Mouse (Mus musculus): ENCODE measurements around the gene Slc27a2. TPM values are rescaled to one million over a fixed set of nuclear protein-coding genes. Genes with fewer than 3 reads are reported as not detected.
A peak's percentile ranks its signal among the peaks of the same experiment; 100 is the strongest.

Gene Slc27a2
- total RNA-seq, 2 experiments from 2014 or later = 0.72 to 4.3 TPM

GRCm38 (mm10) chr2:126551244-126551890, 840 bp upstream of the Slc27a2 start:
- intact Hi-C loops (cut with DNase I) = no loop called here
- no peak for DNase-seq

DNA sequence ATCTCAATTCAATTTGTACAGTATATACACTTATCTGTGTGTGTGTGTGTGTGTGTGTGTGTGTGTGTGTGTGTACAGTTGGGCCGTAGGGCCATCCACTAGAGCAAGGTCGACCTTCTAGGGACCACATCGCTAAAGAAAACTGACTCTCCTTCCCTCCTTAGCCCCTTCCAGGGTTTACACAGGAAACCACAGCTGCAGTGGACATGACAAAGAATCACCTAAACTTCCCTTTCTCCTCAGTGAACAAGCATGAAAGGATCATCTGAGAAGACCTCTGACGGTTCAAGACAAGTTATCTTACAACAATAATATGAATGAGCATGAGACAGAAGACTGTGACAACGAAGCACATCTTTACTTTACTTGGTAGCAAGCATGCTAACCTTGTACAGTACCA, 311 bp upstream of the Slc27a2 start:
- no peak for DNase-seq
- intact Hi-C loops (cut with DNase I) = no loop called here

GRCm38 (mm10) chr2:126553291-126553639, 1.1 kb downstream of the Slc27a2 start:
- intact Hi-C loops (cut with DNase I) = no loop called here
- DNase-seq = no peak

- intact Hi-C loops (cut with DNase I) = no loop called here
- DNase-seq = no peak
Observed at GRCm38 (mm10) chr2:126555533-126555932, 3.3 kb downstream of the Slc27a2 start.

- intact Hi-C loops (cut with DNase I) = no loop called here
- DNase-seq = no peak
Observed at GRCm38 (mm10) chr2:126560094-126560493, 7.9 kb downstream of the Slc27a2 start.

DNA sequence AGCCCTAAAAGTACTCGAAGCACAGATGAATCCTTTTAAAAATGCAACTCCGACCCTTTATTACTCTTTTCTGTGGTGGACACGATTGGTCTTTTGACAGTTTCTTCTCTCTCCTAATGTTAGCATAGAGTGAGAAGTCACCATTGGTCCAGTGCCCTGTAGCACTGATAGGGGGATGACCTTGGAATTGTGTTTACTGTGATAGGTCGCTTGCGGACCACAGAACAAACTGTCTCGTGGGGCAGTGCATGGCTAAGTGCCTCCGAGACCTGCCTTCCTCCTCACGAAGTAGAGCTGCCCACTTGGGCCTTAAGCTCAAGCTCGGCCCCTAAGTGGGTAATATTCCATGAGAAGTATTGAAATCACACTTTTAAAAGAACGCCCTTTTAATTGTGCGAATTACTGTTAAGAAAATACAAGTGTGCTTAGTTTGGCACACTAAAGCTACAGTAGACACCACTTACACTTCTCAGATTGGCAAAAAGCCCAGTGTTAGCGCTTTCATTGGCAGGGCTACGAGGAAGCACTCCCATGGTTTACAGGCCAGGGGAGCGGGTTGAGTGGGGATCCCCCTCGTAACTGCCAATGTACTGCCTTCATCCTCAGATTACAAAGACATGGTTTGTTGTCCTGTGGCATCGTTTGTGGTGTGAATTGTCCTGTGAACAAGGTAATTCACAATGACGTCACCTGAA, 11.4 kb downstream of the Slc27a2 start:
- DNase-seq = peak; percentile 52 to 54
- intact Hi-C loops (cut with DNase I) = no loop called here

- intact Hi-C loops (cut with DNase I) = no loop called here
Observed at GRCm38 (mm10) chr2:126572163-126572562, 20.0 kb downstream of the Slc27a2 start.

DNA sequence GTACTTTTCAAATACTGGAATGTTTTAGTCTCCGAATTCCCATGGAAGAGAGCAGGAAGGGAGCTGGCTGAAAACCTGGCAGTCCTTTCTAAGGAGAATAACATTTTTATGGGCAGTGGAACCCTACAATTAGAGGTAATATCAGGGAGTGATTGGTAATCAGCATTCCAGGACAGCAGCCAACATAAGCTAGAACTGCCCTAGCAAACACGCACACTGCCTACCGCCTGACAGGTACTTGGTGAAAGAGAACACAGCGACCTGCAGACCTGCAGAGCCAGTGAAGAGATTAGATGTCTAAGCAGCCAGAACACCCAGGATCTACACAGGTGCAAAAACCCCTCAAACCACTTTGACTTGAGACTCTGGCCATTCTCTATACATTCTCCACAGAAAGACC, 20.5 kb downstream of the Slc27a2 start:
- intact Hi-C loops (cut with DNase I) = no loop called here
- DNase-seq = no peak

More at GRCm38 (mm10) chr2:126572163-126572562, 20.0 kb downstream of the Slc27a2 start:
- no peak for DNase-seq

DNA sequence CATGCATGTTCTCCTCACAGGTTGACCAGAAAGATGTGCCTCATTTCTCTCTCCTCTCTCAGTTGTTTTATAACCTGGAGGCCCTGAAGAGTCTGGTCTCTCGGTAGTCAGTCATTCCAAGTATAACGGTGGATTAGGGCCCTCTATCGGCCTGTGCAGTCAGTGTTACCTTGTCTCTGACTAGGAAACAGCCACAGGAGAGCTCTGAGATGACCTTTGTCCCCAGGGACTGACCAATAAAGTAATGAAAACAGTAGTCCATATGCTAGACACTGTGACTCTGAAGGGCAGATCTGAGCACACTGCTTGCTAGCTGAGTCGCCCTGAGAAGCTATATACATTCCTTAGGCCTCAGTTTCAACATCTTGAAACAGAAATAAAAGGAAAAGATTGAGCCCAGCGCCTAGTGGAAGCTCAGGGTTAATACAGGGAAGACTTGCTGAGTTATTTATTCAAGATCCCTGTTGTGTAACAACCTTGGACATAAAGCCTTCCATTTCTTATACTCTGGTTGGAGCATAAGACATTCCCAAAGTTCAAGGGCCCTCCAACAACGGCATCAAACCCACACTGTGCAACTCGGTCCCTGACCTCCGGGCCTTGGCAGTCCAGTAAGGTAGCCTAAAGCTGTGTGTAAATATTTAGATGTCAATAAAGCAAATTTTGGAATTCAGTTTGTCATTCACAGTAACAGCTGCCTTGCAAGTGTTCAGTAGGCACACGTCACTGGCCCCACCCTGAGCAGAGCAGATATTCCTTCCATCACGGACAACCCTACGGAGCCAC, 23.4 kb downstream of the Slc27a2 start:
- intact Hi-C loops (cut with DNase I) = no loop called here
- no peak for DNase-seq

- intact Hi-C loops (cut with DNase I) = no loop called here
- DNase-seq = no peak
Observed at GRCm38 (mm10) chr2:126577362-126577761, 25.2 kb downstream of the Slc27a2 start.

- intact Hi-C loops (cut with DNase I) = no loop called here
- DNase-seq = no peak
Observed at GRCm38 (mm10) chr2:126579282-126579681, 27.1 kb downstream of the Slc27a2 start.

DNA sequence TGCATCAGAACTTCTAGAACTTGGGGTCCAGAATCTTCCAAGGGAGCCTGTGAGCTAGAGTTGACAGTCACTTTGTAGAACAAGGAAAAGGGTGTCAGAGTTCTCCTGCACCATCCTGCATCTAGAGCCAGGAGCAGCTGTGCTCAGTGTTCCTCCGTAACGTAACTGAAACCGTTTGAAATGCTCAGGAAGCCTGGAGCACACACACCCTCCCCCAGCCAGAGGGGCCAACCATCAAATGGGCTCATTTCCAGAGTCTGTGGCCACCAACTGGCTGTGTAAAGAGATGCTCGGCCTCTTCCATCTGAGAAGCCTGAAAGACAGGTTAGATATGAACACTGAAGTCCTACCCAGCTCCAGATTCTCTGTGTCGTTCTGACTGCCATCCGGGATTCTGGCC, 31.8 kb downstream of the Slc27a2 start:
- intact Hi-C loops (cut with DNase I) = no loop called here
- DNase-seq = no peak

GRCm38 (mm10) chr2:126584621-126585369, 32.6 kb downstream of the Slc27a2 start:
- intact Hi-C loops (cut with DNase I) = no loop called here
- no peak for DNase-seq

- intact Hi-C loops (cut with DNase I) = no loop called here
- no peak for DNase-seq
Observed at GRCm38 (mm10) chr2:126587468-126587867, 35.3 kb downstream of the Slc27a2 start.

DNA sequence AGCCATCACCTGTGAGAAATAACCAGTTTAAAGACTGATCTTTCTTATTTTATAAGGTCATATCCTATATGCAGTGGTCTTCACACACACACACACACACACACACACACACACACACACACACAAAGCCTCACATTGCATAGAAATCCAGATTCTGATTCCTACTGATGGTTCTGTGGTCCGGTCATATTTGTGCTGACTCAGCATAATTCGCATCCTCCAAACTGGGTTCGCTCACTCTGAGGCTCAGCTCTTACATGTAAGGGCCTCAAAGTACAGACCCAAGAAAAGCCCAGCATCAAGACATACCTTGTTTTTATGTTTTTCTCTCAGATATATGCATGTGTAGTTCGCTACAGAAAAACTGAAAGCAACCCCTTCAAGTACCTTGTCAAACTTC, 39.1 kb downstream of the Slc27a2 start:
- intact Hi-C loops (cut with DNase I) = loop anchor here (5.0 kb wide), 1 partner anchor 416 kb away; the partner anchor contains the start of gene Ap4e1
- DNase-seq = no peak

DNA sequence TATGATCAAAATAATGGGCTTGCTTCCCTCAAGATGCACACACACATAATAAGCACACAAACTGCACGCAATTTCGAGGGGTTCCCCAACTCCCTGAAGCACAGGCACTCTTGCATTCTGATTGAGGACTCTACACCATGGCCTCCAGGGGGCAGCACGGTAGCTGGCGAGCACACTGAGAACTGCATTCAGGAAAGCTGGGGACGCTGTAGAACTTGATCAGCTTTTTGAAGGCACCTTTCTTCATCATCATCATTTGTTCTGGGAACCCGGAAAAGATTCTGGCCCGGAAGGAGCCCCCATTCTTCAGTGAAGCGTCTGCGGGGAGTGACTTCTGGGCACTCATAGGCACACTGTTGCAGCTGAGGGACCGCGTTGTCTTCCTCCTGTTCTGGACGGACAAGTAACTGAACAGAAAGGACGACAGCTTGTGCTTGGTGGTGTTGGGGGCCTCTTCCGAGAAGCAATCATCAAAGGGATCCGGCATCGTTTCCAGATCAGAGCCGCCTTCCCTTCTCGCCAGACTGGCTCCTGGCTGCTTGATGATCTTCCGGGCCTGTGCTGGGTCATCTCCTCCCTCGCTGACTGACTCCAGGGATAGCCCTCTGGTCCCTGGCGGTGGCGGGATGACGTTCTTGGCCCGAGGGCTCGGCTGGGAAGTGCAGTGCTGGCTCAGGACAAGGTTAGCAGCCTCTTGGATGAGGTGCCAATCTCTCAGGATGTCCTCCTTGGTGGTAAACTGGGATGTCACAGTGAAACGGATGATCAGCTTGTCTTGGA, 41.8 kb downstream of the Slc27a2 start:
- intact Hi-C loops (cut with DNase I) = loop anchor here (5.0 kb wide), 1 partner anchor 413 kb away; the partner anchor contains the start of gene Ap4e1
- peak; percentile 73 to 83 for DNase-seq

DNA sequence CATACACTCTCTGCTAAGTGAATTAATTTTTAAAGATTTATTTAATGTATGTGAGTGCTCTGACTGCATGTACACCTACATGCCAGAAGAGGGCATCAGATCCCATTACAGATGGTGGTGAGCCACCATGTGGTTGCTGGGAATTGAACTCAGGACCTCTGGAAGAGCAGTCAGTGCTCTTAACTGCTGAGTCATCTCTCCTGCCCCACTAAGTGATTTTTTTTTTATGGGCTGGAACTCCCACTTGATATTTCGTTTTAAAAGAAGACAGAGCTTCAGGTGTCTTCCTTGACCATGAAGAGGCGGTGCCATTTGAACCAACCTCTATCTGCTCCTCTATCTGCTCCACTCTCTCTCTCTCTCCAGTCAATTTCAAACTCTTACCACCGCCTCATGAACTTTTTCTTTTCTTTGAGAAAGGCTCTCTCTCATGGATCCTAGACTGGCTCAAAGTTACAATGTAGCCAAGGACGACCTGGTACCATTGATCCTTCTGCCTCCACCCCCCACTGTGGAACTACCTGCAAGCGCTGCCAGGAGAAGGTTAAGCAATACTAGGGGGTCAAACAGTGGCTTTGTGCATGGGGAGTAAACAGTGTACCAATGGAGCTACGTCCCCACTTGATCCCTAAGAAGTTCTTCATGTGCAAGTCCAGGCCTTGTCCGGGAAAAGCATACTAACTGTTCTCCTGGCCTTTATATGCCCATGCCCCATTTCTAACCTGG, 44.3 kb downstream of the Slc27a2 start:
- no peak for DNase-seq
- intact Hi-C loops (cut with DNase I) = loop anchor here (5.0 kb wide), 1 partner anchor 46 kb away; no protein-coding TSS in a partner anchor

DNA sequence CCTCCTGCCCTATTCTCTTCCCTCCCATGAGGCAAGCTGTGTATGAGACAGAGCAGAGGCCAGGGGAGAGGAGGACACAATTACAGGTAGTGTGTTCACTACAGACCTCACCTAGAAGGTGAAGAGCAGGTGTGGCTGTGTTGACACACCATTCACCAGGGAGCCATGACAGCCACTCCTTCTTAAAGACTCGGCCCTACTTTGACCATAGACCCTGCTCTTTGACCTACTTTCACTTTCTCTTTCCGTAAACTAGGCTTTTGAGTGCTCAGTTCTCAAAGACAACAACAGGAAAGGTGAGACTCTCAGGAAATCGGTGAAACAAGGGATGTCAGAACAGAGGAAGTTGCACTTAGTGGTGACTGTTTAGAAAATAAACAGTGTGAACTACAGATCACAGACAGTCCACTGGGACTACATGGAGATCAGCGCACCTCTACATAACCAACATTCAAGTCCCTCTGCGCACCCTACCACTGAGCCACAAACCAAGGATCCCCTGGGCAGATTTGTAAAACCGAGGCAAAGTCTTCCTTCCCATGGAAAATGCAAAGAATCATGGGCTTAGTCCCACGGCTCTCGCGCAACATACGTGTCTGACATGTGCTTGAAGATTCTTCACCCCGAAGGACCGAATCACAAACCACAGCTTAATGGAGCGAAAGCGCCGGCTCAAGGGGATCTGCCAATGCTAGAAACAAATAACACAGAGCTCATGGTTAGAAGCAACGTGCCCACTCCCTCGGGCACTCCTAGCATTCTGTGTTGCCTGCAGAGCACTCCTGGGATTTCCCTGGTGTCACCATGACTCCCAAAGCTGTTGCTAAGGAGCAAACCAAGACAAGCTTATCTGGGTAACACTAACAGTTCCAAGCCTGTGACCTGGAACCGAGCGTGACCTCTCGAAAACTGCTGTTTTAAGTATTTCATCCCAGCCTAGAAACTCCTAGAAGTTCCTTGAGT, 45.4 kb downstream of the Slc27a2 start:
- intact Hi-C loops (cut with DNase I) = loop anchor here (5.0 kb wide), 1 partner anchor 45 kb away; no protein-coding TSS in a partner anchor
- DNase-seq = no peak
